Mouse (Mus musculus): ENCODE measurements around the gene Rgs14.

GRCm38 (mm10) chr13:55337341-55337975 lies 32.1 kb upstream of the Rgs14 start:
- TF ChIP-seq CTCF (IDR thresholded peaks at IDR 0.05; ENCODE audit: borderline replicate concordance, extremely low read depth, insufficient read depth, insufficient read length) (no peak), POLR2A (IDR thresholded peaks at IDR 0.05; ENCODE audit: borderline replicate concordance, extremely low read depth, insufficient read depth, insufficient read length, poor library complexity, severe bottlenecking) (no peak)

Measured in brain, embryonic 14.5 days (tissue).